Mouse (Mus musculus): ENCODE data around the gene Ube2f. TPM values are rescaled to one million over a fixed set of nuclear protein-coding genes. Genes with fewer than 3 reads are reported as not detected.

The Ube2f gene
- polyA plus RNA-seq, 1 experiment from 2014 or later = 84.7 TPM

Other genes starting within 250 kb of the Ube2f start
- gene Rbm44, start 105.2 kb upstream of the Ube2f start, polyA plus RNA-seq (2014; fragmentation: Nextera tagmentation; extraction: Ambion mirVana) = 0.37 and 0.51 TPM in 2 replicates
- 0.12 and 0.41 TPM in 2 replicates for gene Ramp1, start 70.5 kb upstream of the Ube2f start, polyA plus RNA-seq (2014; fragmentation: Nextera tagmentation; extraction: Ambion mirVana)
- gene Scly, start 48.0 kb downstream of the Ube2f start, polyA plus RNA-seq (2014; fragmentation: Nextera tagmentation; extraction: Ambion mirVana) = 14.2 and 17.0 TPM in 2 replicates
- gene Espnl, start 71.8 kb downstream of the Ube2f start, polyA plus RNA-seq (2014; fragmentation: Nextera tagmentation; extraction: Ambion mirVana) = 0.04 and 0.08 TPM in 2 replicates
- gene Klhl30, start 100.7 kb downstream of the Ube2f start, polyA plus RNA-seq (2014; fragmentation: Nextera tagmentation; extraction: Ambion mirVana) = not detected in 2 replicates
- 0.91 and 2.0 TPM in 2 replicates for gene Erfe, start 116.1 kb downstream of the Ube2f start, polyA plus RNA-seq (2014; fragmentation: Nextera tagmentation; extraction: Ambion mirVana)
- 161 and 166 TPM in 2 replicates for gene Ilkap, start 148.5 kb downstream of the Ube2f start, polyA plus RNA-seq (2014; fragmentation: Nextera tagmentation; extraction: Ambion mirVana)
- gene Hes6, start 163.7 kb downstream of the Ube2f start, polyA plus RNA-seq (2014; fragmentation: Nextera tagmentation; extraction: Ambion mirVana) = 258 and 260 TPM in 2 replicates
- 2.7 and 3.6 TPM in 2 replicates for gene Per2, start 209.0 kb downstream of the Ube2f start, polyA plus RNA-seq (2014; fragmentation: Nextera tagmentation; extraction: Ambion mirVana)
- gene Traf3ip1, start 244.3 kb downstream of the Ube2f start, polyA plus RNA-seq (2014; fragmentation: Nextera tagmentation; extraction: Ambion mirVana) = 9.1 and 10.3 TPM in 2 replicates